Mouse (Mus musculus): ENCODE data around the gene Chd5. TPM values are rescaled to one million over a fixed set of nuclear protein-coding genes. Genes with fewer than 3 reads are reported as not detected.

Chd5 gene
- not detected for polyA plus RNA-seq (2014; fragmentation: Illumina TruSeq; extraction: RNeasy Lipid Tissue Mini Kit (QIAGEN cat#74804); ENCODE audit: low read depth, low replicate concordance)

DNA sequence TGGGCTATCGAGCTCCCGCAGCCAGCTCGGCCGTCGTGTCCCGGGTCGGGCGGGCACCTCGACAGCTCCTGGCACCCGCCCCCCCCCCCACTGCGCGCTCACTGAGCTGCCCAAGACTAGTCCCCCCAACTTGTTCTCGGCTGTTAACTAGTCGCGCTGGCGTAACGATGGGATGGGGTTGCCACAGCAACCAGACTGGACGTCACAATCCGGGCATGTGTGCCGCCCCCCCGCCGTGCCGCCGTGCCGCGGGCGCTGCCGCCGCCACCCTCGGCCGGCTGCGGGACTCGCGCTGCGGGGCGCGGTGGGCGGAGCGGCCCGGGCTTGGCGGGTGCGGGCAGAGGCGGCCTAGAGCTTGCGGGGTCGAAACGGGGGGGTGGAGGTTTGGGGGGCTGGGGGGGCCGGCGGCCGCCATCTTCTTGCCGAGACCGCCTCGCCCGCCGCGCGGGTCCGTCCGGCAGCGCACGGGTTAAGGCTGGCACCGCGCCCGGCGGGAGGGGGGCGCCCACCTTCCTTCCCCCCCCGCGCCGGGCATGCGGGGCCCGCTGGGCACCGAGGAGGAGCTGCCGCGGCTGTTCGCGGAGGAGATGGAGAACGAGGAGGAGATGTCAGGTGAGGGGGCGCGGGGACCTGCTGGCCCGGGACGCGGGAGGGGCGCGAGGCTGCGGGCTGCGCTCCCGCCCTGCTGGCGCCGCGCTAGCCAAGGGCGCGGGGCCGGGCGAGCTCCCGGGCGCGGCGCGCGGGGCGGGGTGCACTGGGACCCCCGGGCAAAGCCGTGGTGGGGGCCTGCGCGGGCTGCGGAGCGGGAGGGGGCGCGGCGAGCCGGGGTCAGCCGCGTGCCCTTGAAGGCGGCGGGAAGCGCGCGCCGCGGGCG lies at the start of gene Chd5:
TSS of gene Chd5 (plus strand) at position 233 of the 874 bp plus-strand sequence.

DNA sequence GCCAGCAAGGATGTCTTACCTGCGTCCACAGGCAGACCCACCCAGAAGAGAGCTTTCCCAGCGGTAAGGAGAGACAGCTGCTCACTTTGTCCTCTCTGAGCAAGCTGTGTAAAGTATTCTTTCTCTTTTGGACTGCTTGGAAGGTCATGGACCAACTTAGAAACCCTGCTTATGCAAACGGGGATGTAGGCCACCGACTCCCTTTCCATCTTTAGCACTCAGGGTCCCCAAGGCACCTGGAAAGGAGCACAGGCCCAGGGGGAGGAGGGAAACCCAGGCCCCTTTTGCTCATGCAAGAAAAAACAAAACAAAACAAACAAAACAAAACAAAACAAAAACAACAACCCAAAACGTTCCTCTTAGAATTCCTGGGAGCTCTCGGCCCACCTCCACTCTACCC lies 46.9 kb upstream of the Chd5 start, which contains the start of gene Hes3:
TSS of gene Hes3 (minus strand) at position 101 of the 400 bp plus-strand sequence.

GRCm38 (mm10) chr4:152296874-152297861 lies 41.3 kb upstream of the Chd5 start, which contains the start of gene Icmt:
Gene Icmt, plus strand, starts transcription at chr4:152297227.

GRCm38 (mm10) chr4:152318517-152319234 lies 19.8 kb upstream of the Chd5 start, which contains the start of gene Rnf207:
Gene Rnf207, minus strand, starts transcription at chr4:152318993.

DNA sequence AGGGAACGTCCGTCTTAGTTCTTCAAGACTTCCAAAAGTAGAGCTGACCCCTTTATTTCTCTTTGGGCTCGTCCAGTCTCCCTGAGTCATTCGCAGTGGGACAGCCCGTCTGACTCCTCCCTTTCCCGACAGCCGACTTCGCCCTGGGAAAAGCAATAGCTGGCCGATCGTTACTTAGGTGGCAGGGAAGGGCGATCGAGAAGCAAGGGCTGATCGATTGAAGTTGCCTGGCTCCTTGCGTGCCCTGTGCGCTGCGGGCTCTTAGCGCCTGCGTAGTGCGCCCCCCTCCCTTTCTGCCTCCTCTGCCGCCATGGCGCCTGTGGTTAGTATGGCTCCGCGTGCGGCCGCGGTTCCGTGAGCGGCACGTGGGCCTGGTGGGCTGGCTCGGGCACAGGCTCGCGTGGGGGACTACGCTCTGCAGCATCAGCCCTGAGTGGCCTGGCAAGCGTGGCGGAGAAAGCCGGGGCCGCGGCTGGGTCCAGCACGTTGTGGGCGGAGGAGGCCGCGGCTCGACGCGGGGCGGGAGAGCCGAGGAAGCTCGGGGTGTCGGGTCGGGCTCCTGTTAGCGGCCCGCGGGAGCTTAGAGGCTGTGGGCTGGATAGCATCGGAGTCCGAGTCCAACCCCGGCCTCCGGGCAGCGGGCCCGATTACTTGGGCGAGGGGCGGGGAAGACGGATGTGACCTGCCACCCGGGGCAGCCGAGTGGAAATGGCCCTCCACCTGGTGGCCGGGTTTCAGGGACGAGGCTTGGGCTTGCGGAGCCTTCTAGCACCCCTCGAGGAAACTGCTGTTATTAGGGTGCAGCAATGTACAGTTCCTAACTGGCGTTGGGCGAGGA lies 12.7 kb upstream of the Chd5 start, which contains the start of gene Rpl22:
TSS of gene Rpl22 (plus strand) at position 169 of the 838 bp plus-strand sequence.

Other genes with a start within 250 kb of the Chd5 start
- not detected for gene Tnfrsf25, start 222.7 kb upstream of the Chd5 start, polyA plus RNA-seq (2014; fragmentation: Illumina TruSeq; extraction: RNeasy Lipid Tissue Mini Kit (QIAGEN cat#74804); ENCODE audit: low read depth, low replicate concordance)
- gene Espn, start 186.3 kb upstream of the Chd5 start, polyA plus RNA-seq (2014; fragmentation: Illumina TruSeq; extraction: RNeasy Lipid Tissue Mini Kit (QIAGEN cat#74804); ENCODE audit: low read depth, low replicate concordance), result 1.5 TPM
- 0.24 TPM for gene Hes2, start 179.8 kb upstream of the Chd5 start, polyA plus RNA-seq (2014; fragmentation: Illumina TruSeq; extraction: RNeasy Lipid Tissue Mini Kit (QIAGEN cat#74804); ENCODE audit: low read depth, low replicate concordance)
- 2.3 TPM for gene Acot7, start 160.5 kb upstream of the Chd5 start, polyA plus RNA-seq (2014; fragmentation: Illumina TruSeq; extraction: RNeasy Lipid Tissue Mini Kit (QIAGEN cat#74804); ENCODE audit: low read depth, low replicate concordance)
- 0.73 TPM for gene Gpr153, start 64.4 kb upstream of the Chd5 start, polyA plus RNA-seq (2014; fragmentation: Illumina TruSeq; extraction: RNeasy Lipid Tissue Mini Kit (QIAGEN cat#74804); ENCODE audit: low read depth, low replicate concordance)
- gene Hes3, start 47.0 kb upstream of the Chd5 start, polyA plus RNA-seq (2014; fragmentation: Illumina TruSeq; extraction: RNeasy Lipid Tissue Mini Kit (QIAGEN cat#74804); ENCODE audit: low read depth, low replicate concordance), result not detected
- 10.5 TPM for gene Icmt, start 41.4 kb upstream of the Chd5 start, polyA plus RNA-seq (2014; fragmentation: Illumina TruSeq; extraction: RNeasy Lipid Tissue Mini Kit (QIAGEN cat#74804); ENCODE audit: low read depth, low replicate concordance)
- gene Rnf207, start 19.7 kb upstream of the Chd5 start, polyA plus RNA-seq (2014; fragmentation: Illumina TruSeq; extraction: RNeasy Lipid Tissue Mini Kit (QIAGEN cat#74804); ENCODE audit: low read depth, low replicate concordance), result not detected
- 253 TPM for gene Rpl22, start 12.9 kb upstream of the Chd5 start, polyA plus RNA-seq (2014; fragmentation: Illumina TruSeq; extraction: RNeasy Lipid Tissue Mini Kit (QIAGEN cat#74804); ENCODE audit: low read depth, low replicate concordance)
- gene Nphp4, start 138.1 kb downstream of the Chd5 start, polyA plus RNA-seq (2014; fragmentation: Illumina TruSeq; extraction: RNeasy Lipid Tissue Mini Kit (QIAGEN cat#74804); ENCODE audit: low read depth, low replicate concordance), result not detected
- gene Kcnab2, start 139.2 kb downstream of the Chd5 start, polyA plus RNA-seq (2014; fragmentation: Illumina TruSeq; extraction: RNeasy Lipid Tissue Mini Kit (QIAGEN cat#74804); ENCODE audit: low read depth, low replicate concordance), result 0.20 TPM